Comparison of ENCODE assay signal across 25 mouse cellular contexts in genomic region chr15:44891544-44891943, GRCm38 (mm10).
DNase-seq lines count a peak whose midpoint lies in the region; ATAC-seq and TF ChIP-seq lines count a peak whose summit lies in the region.
"Had no signal": no experiment of that assay in that cellular context is flagged by ENCODE, and none has a peak within 500 bp of the region (broad histone marks: within the 10 kb centered on the region; RNA-seq: fewer than 3 reads in every experiment).

No protein-coding gene starts in this region.

- no peaks in the 10 kb centered on the region for H3K4me1 ChIP-seq in lung, embryonic 14.5 days (ENCODE audit: insufficient read depth)
- H3K4me1 ChIP-seq: embryonic facial prominence, embryonic 15.5 days; forebrain, embryonic 10.5 days; heart, embryonic 10.5 days; heart, embryonic 15.5 days; intestine, embryonic 15.5 days had no signal

- no peak overlapping the region for H3K4me3 ChIP-seq in lung, embryonic 14.5 days (ENCODE audit: low read depth, low read length)
- no peak overlapping the region for H3K4me3 ChIP-seq in gastrocnemius, adult 2 months
- H3K4me3 ChIP-seq: embryonic facial prominence, embryonic 15.5 days; erythroblast, embryonic 14.5 days; forebrain, embryonic 10.5 days; heart, embryonic 10.5 days; heart, embryonic 15.5 days; intestine, embryonic 15.5 days had no signal

- no peak overlapping the region for H3K4me2 ChIP-seq in lung, embryonic 14.5 days
- H3K4me2 ChIP-seq: embryonic facial prominence, embryonic 15.5 days; heart, embryonic 15.5 days; hindbrain, embryonic 14.5 days; intestine, embryonic 15.5 days had no signal

- no peak for ATAC-seq in lung, embryonic 14.5 days (ENCODE audit: insufficient read depth)
- ATAC-seq: forebrain, embryonic 14.5 days; intestine, embryonic 15.5 days; Patski had no signal

- no peak overlapping the region for H3K27ac ChIP-seq in lung, embryonic 14.5 days (ENCODE audit: low read depth)
- no peak overlapping the region for H3K27ac ChIP-seq in gastrocnemius, adult 2 months
- H3K27ac ChIP-seq: embryonic facial prominence, embryonic 15.5 days; forebrain, embryonic 10.5 days; heart, embryonic 10.5 days; heart, embryonic 15.5 days; hindbrain, embryonic 14.5 days; intestine, embryonic 15.5 days had no signal

- 54% methylated on average over 1 of the region's 1 CpGs for WGBS in lung, embryonic 14.5 days

- H3K9ac ChIP-seq in lung, embryonic 14.5 days = no peak overlapping the region
- H3K9ac ChIP-seq: embryonic facial prominence, embryonic 15.5 days; heart, embryonic 15.5 days; hindbrain, embryonic 14.5 days; intestine, embryonic 15.5 days had no signal

- no peaks in the 10 kb centered on the region for H3K36me3 ChIP-seq in lung, embryonic 14.5 days (ENCODE audit: insufficient read depth)
- H3K36me3 ChIP-seq: embryonic facial prominence, embryonic 15.5 days; forebrain, embryonic 10.5 days; heart, embryonic 10.5 days; heart, embryonic 15.5 days; intestine, embryonic 15.5 days had no signal

- no peak for TF ChIP-seq CTCF in lung, embryonic 14.5 days (IDR thresholded peaks at IDR 0.05; ENCODE audit: low read depth)
- no peak for TF ChIP-seq CTCF in gastrocnemius, adult 2 months (IDR thresholded peaks at IDR 0.05)

- peak; percentile 14 to 44 for DNase-seq in frontal cortex, adult 2 months (ENCODE audit: extremely low spot score in 1 of 2, low spot score in 1 of 2)
- DNase-seq in frontal cortex, postnatal 10 days (ENCODE audit: low spot score in 2 of 2) = no peak
- peak; percentile 21 for DNase-seq in lung, embryonic 14.5 days
- no peak for DNase-seq in lung, postnatal 25 days (ENCODE audit: low spot score)
- peak; percentile 31 for DNase-seq in right cerebral cortex, adult 18-20 months
- no peak for DNase-seq in right cerebral cortex, postnatal 10 days (ENCODE audit: low spot score in 2 of 2)
- DNase-seq in telencephalon, adult 2 months (ENCODE audit: low read depth, low spot score) = peak; percentile 52
- no peak for DNase-seq in gastrocnemius, adult 2 months
- DNase-seq: adrenal gland, adult 8-10 months; cerebellum, adult 18-20 months; cerebellum, adult 9-11 months; cerebellum, postnatal 36 days; gastrocnemius, postnatal 36 days; heart, adult 18-20 months; heart, postnatal 14 days had no signal

- intact Hi-C loops in gastrocnemius, adult 2 months (cut with DNase I) = no loop called here

- no peaks in the 10 kb centered on the region for H3K27me3 ChIP-seq in lung, embryonic 14.5 days (ENCODE audit: insufficient read depth, low read length)
- H3K27me3 ChIP-seq: CH12.LX; embryonic facial prominence, embryonic 15.5 days; heart, embryonic 15.5 days; intestine, embryonic 15.5 days; Patski had no signal

- H3K9me3 ChIP-seq in lung, embryonic 14.5 days (ENCODE audit: low read depth, low read length) = no peaks in the 10 kb centered on the region
- H3K9me3 ChIP-seq: embryonic facial prominence, embryonic 15.5 days; forebrain, embryonic 10.5 days; heart, embryonic 10.5 days; heart, embryonic 15.5 days; intestine, embryonic 15.5 days had no signal

Comparison
In these comparisons a context has a peak if more than half of its experiments do, and no peak if none do; other contexts are left out.
1. DNase-seq: peak in frontal cortex, adult 2 months (2 of 2), lung, embryonic 14.5 days (single experiment), right cerebral cortex, adult 18-20 months (single experiment) and telencephalon, adult 2 months (single experiment); none in frontal cortex, postnatal 10 days (0 of 2), lung, postnatal 25 days (single experiment), right cerebral cortex, postnatal 10 days (0 of 2) and gastrocnemius, adult 2 months (single experiment).